Mouse (Mus musculus) CD8-positive naive resting alpha-beta T cell, adult 2 months (primary cell): ENCODE measurements around the gene Cdh23.

Source experiments
- DNase-seq, 2 experiments: peaks; one replicate each; pipeline ENCODE4 v3.0.0; 2022; ENCODE audit warnings: low read depth in 2 of 2, low spot score in 2 of 2

Gene Cdh23

GRCm38 (mm10) chr10:60349056-60349455 lies 347.2 kb downstream of the Cdh23 start:
- no peak for DNase-seq

- DNase-seq = no peak
These were observed 348.3 kb downstream of the Cdh23 start for GRCm38 (mm10) chr10:60347768-60348610.

GRCm38 (mm10) chr10:60346701-60347405 lies 349.4 kb downstream of the Cdh23 start, which contains the start of gene Vsir:
TSS of gene Vsir (plus strand) at chr10:60346851.
- peak; percentile 77 to 85 for DNase-seq

DNA sequence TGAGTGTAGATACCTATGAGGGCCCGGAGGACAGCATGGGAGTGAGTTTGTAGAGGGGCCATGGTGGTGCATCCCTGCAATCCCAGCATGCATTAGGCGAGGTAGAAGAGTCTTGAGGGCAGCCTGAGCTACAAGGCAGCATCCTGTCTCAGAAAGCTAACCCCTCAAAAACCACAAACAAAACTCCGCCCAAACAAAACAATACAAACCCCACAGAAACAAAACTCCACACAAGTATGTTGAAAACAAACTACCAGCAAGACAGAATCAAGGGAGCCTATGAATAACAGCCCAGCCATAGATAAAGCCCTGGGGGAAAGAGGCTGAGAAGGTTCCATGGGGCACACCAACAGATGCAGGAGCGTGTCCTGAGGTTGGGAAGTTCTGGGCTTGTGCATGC lies 350.2 kb downstream of the Cdh23 start:
- peak; percentile 33 to 59 for DNase-seq

- no peak for DNase-seq
These were observed 352.2 kb downstream of the Cdh23 start for GRCm38 (mm10) chr10:60344111-60344510.

GRCm38 (mm10) chr10:60341528-60341927 lies 354.8 kb downstream of the Cdh23 start:
- DNase-seq = no peak

DNA sequence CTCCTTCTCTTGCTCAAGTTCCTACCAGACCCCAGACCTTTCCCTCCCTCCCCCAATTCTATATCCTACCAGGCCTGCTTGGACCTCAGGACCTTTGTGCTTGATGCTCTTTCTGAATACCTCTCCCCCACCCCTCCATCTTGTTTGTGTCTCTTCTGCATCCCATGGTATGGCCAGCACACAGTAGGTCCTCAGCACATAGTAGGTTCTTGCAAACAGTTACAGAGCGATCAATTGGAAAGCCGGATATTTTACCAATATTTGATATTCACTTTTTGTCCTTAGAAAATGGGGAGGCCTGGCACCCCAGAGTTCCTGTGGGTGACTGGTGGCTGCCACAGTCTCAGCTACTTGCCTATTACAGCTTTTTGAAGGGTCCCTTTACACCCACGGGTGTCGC lies 361.3 kb downstream of the Cdh23 start:
- DNase-seq = no peak

GRCm38 (mm10) chr10:60334583-60334982 lies 361.7 kb downstream of the Cdh23 start:
- no peak for DNase-seq

- no peak for DNase-seq
These were observed 367.2 kb downstream of the Cdh23 start for GRCm38 (mm10) chr10:60328963-60329650.

DNA sequence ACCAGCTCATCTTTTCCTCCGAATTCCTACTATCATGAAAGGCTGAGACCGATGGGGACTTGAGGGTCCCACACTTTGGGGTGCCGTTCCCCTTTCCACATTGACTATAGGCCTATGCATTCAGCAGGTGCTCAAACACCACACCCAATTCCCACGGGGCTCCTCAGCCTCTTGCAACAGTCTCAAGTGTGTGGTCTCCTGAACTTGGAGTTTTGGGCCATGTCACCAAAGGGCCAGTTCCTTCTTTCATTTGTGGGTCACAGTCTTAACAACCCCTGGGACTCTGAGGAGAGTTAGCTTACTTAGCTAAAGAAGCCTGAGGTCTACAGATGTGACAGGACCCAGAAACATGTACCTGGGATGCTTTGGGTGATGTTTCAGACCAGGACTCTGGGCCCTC lies 380.1 kb downstream of the Cdh23 start:
- DNase-seq = no peak

DNA sequence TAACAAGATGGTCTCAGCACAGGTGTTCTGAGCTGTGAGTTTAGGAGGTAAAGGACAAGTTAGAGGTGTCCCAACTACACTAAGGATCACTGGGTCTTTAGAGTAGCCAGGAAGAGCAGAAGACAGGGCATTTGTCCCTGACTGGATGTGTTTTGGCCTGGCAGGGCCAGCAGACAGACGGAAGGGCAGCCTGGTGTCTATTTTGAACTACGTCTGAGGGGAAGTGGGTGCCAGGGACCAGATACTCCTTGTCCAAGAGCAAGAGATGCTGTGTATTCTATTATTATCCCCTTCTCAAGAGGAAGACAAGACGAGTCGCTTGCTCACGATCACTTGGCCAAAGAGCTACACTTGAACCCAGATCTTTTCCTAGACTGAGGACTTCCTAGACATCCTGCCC lies 382.7 kb downstream of the Cdh23 start:
- no peak for DNase-seq

DNA sequence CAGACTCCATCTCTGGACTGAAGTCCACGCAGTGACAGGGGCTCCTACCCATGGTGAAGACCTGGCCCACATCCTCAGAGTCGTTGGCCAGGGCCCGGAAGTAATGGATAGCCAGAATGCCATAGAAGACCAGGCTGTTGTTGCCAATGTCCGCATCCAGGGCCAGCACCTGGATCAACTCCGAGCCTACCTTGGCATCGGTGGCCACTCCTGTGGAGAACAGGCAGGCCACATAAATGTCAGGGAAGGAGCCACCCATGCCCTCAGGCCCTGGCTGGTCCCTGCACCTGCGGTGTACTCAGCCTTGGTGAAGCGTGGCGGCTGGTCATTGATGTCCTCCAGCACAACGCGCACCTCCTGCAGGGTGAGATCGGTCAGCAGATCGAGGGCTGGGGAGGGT lies 385.7 kb downstream of the Cdh23 start:
- DNase-seq = no peak

DNA sequence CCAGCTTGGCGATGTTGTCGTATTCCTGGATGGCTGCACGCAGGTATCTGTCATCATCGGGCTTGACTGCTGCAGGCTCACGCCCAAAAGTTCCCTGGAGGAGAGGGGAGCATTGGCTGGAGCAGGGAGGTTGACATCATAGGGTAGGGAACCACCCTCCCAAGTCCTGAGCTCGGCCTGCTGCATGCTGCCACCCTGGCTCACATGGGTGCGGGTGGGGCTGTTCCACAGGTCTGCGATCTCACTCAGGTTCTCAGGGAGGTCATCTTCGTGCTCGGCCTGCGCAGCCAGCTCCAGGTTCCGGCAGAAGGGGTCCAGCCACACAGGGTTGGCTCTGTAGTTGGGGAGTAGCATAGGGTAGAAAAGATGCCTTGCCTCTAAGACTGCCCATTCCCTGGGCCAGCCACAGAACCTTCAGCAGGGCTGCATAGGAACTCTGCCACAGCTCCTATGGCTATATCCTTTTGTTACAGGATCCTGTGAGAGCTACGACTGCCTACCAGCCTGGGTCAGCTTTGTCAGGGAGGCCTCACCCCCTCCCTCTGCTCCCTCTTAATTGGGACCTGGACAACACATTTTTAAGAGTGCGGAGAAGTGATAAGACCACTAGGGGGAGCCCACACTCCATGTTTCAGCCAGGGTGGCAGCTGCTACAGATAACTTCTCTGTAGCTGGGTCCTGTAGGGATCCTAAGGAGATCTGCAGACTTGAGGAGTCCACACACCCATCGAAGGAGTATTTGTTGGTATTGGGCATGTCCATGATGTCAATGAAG lies 391.2 kb downstream of the Cdh23 start:
- peak; percentile 67 to 73 for DNase-seq

GRCm38 (mm10) chr10:60303419-60303818 lies 392.9 kb downstream of the Cdh23 start:
- DNase-seq = no peak

GRCm38 (mm10) chr10:60299636-60300035 lies 396.7 kb downstream of the Cdh23 start:
- no peak for DNase-seq

- no peak for DNase-seq
These were observed 400.3 kb downstream of the Cdh23 start for GRCm38 (mm10) chr10:60296027-60296426.

DNA sequence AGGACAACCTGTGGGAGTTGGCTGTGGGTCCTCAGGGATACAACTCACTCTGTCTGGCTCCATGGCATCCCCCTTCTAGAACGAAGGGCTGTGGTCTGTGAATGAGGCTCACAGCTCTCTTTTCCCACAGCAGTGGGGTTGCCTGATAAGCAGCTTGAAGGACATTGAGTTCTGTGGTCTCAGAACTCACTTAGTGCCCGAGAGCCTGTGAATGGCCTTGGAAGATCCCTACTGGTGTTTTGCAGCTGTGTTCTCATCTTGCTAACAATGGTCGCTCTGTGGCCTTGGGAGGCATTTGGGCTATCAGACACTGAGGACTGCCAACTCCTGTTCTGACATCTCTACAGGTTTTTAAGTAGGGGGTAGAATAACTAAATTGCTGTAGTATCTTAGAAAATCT lies 400.9 kb downstream of the Cdh23 start:
- no peak for DNase-seq

DNA sequence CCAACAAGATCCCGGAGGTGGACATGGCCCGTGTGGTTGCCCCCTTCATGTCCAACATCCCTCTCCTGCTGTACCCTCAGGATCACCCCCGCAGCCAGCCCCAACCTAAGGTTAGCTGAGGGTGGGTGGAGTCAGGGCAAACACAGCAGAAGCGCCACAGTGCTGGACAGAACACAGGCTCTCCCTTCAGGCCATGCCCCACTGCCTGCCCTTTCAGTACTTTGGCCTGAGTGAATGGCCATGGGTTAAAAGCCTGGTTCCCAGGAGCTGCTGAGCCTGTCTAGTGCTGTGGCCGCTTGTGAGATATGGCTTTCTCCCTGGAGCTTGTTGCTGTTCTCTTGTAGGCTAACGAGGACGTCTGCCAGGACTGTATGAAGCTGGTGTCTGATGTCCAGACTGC lies 401.7 kb downstream of the Cdh23 start:
- DNase-seq = no peak

DNA sequence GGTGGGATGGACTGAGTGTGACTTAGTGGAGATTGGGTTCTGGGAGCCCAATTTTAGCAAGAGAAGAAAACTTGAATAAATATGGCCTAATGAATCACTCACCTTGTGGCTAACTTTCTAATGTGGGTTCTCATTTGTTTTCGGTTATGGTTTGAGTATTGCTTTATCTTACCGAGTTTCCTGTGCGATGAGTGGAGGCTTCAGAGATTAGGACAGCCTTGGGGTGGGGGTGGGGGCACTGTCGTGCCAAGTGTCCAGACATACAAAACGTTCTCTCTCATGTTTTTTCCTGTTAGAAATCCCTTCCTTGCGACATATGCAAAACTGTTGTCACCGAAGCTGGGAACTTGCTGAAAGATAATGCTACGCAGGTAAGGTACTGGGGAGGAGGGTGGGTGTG lies 404.1 kb downstream of the Cdh23 start:
- no peak for DNase-seq

DNA sequence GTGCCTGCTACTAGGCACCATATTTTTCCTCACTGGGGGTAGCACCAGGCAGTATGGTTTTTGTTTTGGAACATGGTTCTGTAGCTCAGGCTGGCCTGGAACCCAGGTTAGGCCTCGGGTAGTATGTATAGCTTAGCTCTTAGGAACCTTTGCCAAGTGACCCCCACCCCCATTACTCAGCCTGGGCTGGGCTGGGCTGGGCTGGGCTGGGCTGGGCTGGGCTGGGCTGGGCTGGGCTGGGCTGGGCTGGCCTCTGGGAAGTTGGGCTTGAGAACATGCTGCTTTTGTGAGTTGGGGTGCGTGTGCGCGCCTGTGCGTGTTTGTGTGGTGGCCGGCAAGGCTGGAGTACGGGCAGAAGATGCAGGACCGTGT lies 405.6 kb downstream of the Cdh23 start:
- no peak for DNase-seq
